Mouse (Mus musculus) bone marrow macrophage, adult 2 months (primary cell): ENCODE data around the gene AI597479.

Experiments used
- CTCF ChIP-seq: IDR thresholded peaks from 2 replicates; pipeline ENCODE4 v1.5.1; 2012; ENCODE audit warnings: low read depth, mild to moderate bottlenecking, low read length, moderate library complexity
- POLR2A ChIP-seq: IDR thresholded peaks from 2 replicates; pipeline ENCODE4 v1.6.1; 2012; ENCODE audit warnings: mild to moderate bottlenecking, low read depth, low read length, borderline replicate concordance

GRCm38 (mm10) chr1:43150225-43150624 lies 51.7 kb downstream of the AI597479 start:
- TF ChIP-seq CTCF (no peak), POLR2A (no peak)
